Mouse (Mus musculus) olfactory bulb, adult 2 months (tissue): ENCODE measurements around the gene Synpo2l. TPM values are rescaled to one million over a fixed set of nuclear protein-coding genes. Genes with fewer than 3 reads are reported as not detected.

Source experiments
- H3K27ac ChIP-seq: fragments of 200-500 bp; 2 replicates; pipeline ENCODE4 v1.5.1; 2012; ENCODE audit warnings: low read depth, low read length; ENCODE audit not compliant: insufficient read depth
- H3K4me1 ChIP-seq: fragments of 200-500 bp; 2 replicates; pipeline ENCODE4 v1.6.1; 2012; ENCODE audit warnings: low read length; ENCODE audit not compliant: control insufficient read depth, insufficient read depth
- H3K4me3 ChIP-seq: fragments of 200-500 bp; 2 replicates; pipeline ENCODE4 v1.5.1; 2012; ENCODE audit warnings: mild to moderate bottlenecking, low read depth, low read length, moderate library complexity; ENCODE audit not compliant: insufficient read depth
- CTCF ChIP-seq: fragments of 200-500 bp; IDR thresholded peaks from 2 replicates; pipeline ENCODE4 v1.5.1; 2012; ENCODE audit warnings: low read depth, mild to moderate bottlenecking, low read length, moderate library complexity; ENCODE audit not compliant: insufficient read depth
- POLR2A ChIP-seq: fragments of 200-500 bp; IDR thresholded peaks from 2 replicates; pipeline ENCODE4 v1.6.1; 2012; ENCODE audit warnings: mild to moderate bottlenecking, low read depth, low read length, moderate library complexity; ENCODE audit not compliant: insufficient read depth
- WGBS: fragments of 180-500 bp; shearing (Covaris S2); methylation state at CpG from one replicate; pipeline ENCODE4 v1.1.7; 2018; 5-methylcytosine and 5-hydroxymethylcytosine counted together
- polyA plus RNA-seq: library from polyadenylated mRNA; stranded (reverse); fragments of >200 nt; gene quantifications from 2 replicates; pipeline ENCODE4 v1.2.4, GENCODE M21; 2012; ENCODE audit warnings: low replicate concordance; ENCODE audit not compliant: missing spikeins, insufficient read depth, insufficient read length

Synpo2l gene
- polyA plus RNA-seq, 1 experiment = not detected

DNA sequence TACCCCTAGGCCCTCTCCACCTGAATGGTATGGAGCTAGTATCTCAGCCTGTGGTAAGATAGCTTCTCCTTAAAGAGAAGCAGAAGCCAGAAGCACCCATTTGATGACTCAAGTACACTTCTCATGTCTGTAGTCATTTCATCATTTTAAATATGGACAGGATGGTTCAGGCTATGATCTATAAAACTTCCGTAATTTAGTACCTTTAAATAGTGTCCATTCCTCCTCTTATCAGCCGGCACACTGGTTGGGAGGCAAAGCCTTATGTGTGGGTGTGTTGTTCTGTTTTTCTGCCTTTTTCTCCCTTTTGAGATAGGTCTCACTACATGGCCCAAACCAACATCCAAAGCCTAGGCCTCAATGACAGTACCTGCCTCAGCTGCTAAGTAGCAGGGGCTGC, 30.4 kb upstream of the Synpo2l start:
- WGBS = 45% methylated on average over 2 of the region's 2 CpGs
- Histone ChIP-seq H3K4me1 (peaks cover 12% of the 10 kb centered on the region), H3K4me3 (no peak overlapping the region), H3K27ac (no peak overlapping the region)
- no peak for TF ChIP-seq POLR2A

- Histone ChIP-seq H3K4me1 (peaks cover 12% of the 10 kb centered on the region), H3K4me3 (0 out of 2 replicates have a peak overlapping the region, but pooled peaks have one; percentile 29), H3K27ac (peak overlapping the region; percentile 10; the same call in 1 of the 2 replicates)
- no peak for TF ChIP-seq CTCF
- TF ChIP-seq POLR2A = no peak
- WGBS = 4% methylated on average over 1 of the region's 1 CpGs
These were observed 28.8 kb upstream of the Synpo2l start for GRCm38 (mm10) chr14:20696986-20697385.

DNA sequence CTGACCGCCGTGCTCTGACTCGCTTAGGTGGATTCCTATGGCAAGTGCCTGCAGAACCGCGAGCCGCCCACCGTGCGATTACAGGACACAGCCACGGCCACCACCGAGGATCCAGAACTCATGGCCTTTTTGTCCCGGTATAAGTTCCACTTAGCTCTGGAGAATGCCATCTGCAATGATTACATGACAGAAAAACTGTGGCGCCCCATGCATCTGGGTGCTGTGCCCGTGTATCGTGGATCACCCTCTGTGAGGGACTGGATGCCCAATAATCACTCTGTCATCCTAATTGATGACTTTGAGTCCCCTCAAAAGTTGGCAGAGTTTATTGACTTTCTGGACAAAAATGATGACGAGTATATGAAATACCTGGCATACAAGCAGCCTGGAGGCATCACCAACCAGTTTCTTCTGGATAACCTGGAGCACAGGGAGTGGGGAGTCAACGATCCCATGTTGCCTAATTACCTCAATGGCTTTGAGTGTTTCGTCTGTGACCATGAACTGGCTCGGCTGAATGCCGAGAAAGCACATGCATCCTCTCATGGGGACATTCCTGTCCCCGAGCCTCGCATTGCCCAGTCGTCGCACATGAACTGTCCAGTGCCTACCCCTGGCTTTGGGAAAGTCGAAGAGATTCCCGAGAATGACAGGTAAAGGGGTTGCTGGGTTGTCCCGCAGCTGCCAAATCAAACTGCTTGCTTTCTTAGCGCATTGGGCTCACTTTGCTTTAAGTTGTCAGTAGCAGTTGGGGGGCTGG, 27.8 kb upstream of the Synpo2l start:
- H3K4me3 ChIP-seq = peak overlapping the region; percentile 88
- TF ChIP-seq POLR2A = no peak
- no peak for TF ChIP-seq CTCF
- no peak overlapping the region for H3K27ac ChIP-seq
- H3K4me1 ChIP-seq = peaks cover 12% of the 10 kb centered on the region
- WGBS = 6% methylated on average over 27 of the region's 27 CpGs

- no peak for TF ChIP-seq CTCF
- peak; percentile 56 for TF ChIP-seq POLR2A
- H3K4me1 ChIP-seq = peaks cover 10% of the 10 kb centered on the region
- WGBS = under 1% methylated on average over 111 of the region's 111 CpGs
- H3K4me3 ChIP-seq = peak within 1 kb of the TSS; percentile 88
- H3K27ac ChIP-seq = peak within 1 kb of the TSS; percentile 93
These were observed 27.0 kb upstream of the Synpo2l start, which contains the start of gene Fut11 for GRCm38 (mm10) chr14:20694884-20695760. Gene Fut11, plus strand, starts transcription at chr14:20694968.

DNA sequence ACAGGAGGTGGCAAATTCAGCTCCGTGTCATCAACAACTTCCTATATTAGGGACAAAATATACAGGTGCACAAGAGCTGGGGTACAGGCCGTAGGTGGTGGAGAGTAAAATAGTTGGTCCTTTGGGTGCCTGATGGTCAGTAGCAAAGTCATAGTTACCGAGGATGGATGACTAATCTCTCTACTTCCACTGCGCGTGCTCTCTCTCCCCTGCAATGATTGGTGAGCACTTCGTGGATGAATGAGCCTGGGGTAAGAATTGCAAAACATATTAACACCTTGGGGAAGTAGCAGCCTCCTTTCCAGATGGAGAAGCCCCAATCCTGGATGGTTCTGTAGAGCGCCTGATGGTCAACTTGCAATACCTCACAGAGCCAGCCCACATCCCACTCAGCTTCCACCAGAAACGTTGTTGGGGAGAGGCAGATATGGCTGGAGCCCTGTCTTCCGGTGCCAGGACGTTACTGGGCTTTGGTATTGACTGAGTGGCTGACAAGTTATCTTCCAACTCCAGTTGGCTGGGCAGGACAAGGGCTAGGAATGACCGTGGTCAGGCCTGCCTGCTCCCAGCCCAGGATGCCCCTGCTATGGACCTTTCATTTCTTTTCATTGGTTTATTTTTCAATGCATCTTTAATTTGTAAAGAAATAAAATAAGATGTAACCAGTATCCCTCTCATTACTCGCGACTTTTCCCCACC, 26.2 kb upstream of the Synpo2l start:
- Histone ChIP-seq H3K4me1 (peaks cover 10% of the 10 kb centered on the region), H3K4me3 (peak overlapping the region; percentile 88), H3K27ac (peak overlapping the region; percentile 39)
- no peak for TF ChIP-seq CTCF
- no peak for TF ChIP-seq POLR2A
- 41% methylated on average over 13 of the region's 13 CpGs for WGBS

DNA sequence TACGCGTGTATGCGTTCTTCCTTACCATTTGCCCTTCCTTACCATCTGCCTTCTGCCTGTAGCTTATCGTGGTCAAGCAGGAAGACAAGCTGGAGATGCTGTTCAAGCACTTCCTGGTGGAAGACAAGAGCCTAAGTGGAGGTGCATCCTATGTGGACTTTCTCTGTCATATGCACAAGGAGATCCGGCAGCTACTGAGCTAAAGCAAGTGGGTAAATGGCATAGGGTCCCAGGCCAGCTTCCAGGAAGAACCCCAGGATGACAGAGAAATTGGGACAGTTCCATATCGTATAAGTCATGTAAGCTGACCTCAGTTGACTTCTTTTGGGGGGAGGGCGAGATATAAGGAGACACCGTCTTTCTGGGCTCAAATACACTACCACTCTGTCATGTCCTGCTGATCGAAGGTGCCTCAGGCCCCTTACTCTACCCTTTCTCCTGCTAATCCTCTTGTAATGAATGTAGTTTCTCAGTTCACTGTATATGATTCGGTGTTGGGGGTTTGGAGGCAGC, 25.5 kb upstream of the Synpo2l start:
- WGBS = 92% methylated on average over 10 of the region's 10 CpGs
- H3K27ac ChIP-seq = no peak overlapping the region
- peaks cover 10% of the 10 kb centered on the region for H3K4me1 ChIP-seq
- H3K4me3 ChIP-seq = no peak overlapping the region
- no peak for TF ChIP-seq CTCF
- TF ChIP-seq POLR2A = no peak

GRCm38 (mm10) chr14:20691772-20692171, 23.6 kb upstream of the Synpo2l start:
- Histone ChIP-seq H3K4me3 (no peak overlapping the region), H3K4me1 (peaks cover 9% of the 10 kb centered on the region), H3K27ac (no peak overlapping the region)
- no peak for TF ChIP-seq CTCF
- no peak for TF ChIP-seq POLR2A
- WGBS = 87% methylated on average over 6 of the region's 6 CpGs

DNA sequence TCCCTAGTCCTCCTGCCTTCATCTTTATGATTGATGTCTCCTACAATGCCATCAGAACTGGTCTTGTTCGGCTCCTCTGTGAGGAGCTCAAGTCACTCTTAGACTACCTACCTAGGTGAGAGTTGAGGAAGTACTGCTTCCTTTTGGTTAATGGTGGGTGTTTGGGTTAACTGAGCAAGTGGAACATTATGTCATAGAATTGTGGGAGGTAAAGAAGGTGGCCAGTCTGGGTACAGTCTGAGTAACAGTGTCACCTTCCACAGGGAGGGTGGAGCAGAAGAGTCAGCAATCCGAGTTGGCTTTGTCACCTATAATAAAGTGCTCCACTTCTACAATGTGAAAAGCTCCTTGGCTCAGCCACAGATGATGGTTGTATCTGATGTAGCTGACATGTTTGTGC, 20.9 kb upstream of the Synpo2l start:
- no peak overlapping the region for H3K4me3 ChIP-seq
- 77% methylated on average over 2 of the region's 2 CpGs for WGBS
- peaks cover 10% of the 10 kb centered on the region; the same call in 1 of the 2 replicates for H3K4me1 ChIP-seq
- TF ChIP-seq CTCF (no peak), POLR2A (no peak)
- H3K27ac ChIP-seq = no peak overlapping the region

DNA sequence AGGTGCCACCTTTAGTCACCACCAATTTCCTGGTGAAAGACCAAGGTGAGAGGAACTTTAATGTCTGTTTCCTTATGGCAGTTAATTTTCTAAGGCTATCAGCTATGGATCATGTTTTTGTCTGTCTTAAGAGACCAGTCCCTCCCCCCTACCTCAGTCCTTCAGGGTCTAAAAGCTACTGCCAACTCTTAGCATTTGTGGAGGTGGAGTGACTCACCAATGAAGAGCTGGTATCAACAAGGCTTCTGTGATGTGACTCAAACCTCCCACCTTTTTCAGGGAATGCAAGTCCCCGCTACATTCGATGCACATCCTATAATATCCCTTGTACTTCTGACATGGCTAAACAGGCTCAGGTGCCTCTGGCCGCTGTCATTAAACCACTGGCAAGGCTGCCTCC, 18.4 kb upstream of the Synpo2l start:
- Histone ChIP-seq H3K4me3 (no peak overlapping the region), H3K4me1 (peaks cover 10% of the 10 kb centered on the region; the same call in 1 of the 2 replicates), H3K27ac (peak overlapping the region; percentile 46; the same call in 1 of the 2 replicates)
- WGBS = 51% methylated on average over 3 of the region's 3 CpGs
- TF ChIP-seq CTCF (no peak), POLR2A (no peak)
